ENCODE assay signal across 20 mouse cellular contexts in genomic region chr8:94746832-94747231, GRCm38 (mm10). TPM values are rescaled to one million over a fixed set of nuclear protein-coding genes. Genes with fewer than 3 reads are reported as not detected.
"Had no signal": no experiment of that assay in that cellular context is flagged by ENCODE, and none has a peak within 500 bp of the region (broad histone marks: within the 10 kb centered on the region; RNA-seq: fewer than 3 reads in every experiment).

No protein-coding gene starts in this region.

- H3K4me2 ChIP-seq: neural tube, embryonic 13.5 days; neural tube, embryonic 15.5 days; stomach, embryonic 15.5 days had no signal

- DNase-seq: retina, postnatal 1 day; right cerebral cortex, adult 18-20 months; right cerebral cortex, postnatal 14 days; right cerebral cortex, postnatal 25 days; right cerebral cortex, postnatal 4 days; spleen, adult 18-20 months; thymus, adult 18-20 months; thymus, adult 2 months; thymus, postnatal 14 days; thymus, postnatal 25 days; thymus, postnatal 36 days; thymus, postnatal 4 days had no signal

- H3K9me3 ChIP-seq: neural tube, embryonic 13.5 days; neural tube, embryonic 15.5 days; stomach, embryonic 15.5 days had no signal

- H3K27ac ChIP-seq: neural tube, embryonic 13.5 days; neural tube, embryonic 15.5 days; stomach, embryonic 15.5 days; stomach, postnatal 0 days had no signal

- H3K27me3 ChIP-seq: neural tube, embryonic 13.5 days; neural tube, embryonic 15.5 days; stomach, embryonic 15.5 days had no signal

- H3K9ac ChIP-seq: neural tube, embryonic 13.5 days; neural tube, embryonic 15.5 days; stomach, embryonic 15.5 days had no signal

- H3K36me3 ChIP-seq: neural tube, embryonic 13.5 days; neural tube, embryonic 15.5 days; stomach, embryonic 15.5 days had no signal

- H3K4me3 ChIP-seq: neural tube, embryonic 13.5 days; neural tube, embryonic 15.5 days; stomach, embryonic 15.5 days had no signal

- H3K4me1 ChIP-seq: neural tube, embryonic 13.5 days; neural tube, embryonic 15.5 days; stomach, embryonic 15.5 days had no signal

RNA-seq across cellular contexts. Expression of gene Ccl22, which starts 1.4 kb away (rescaled TPM):
- total RNA-seq: neutrophil, adult 5-6 weeks had no signal
- polyA plus RNA-seq: neural tube, embryonic 13.5 days; neural tube, embryonic 14.5 days; neural tube, embryonic 15.5 days; stomach, embryonic 14.5 days; stomach, embryonic 15.5 days; stomach, embryonic 16.5 days; stomach, postnatal 0 days had no signal

RNA-seq across cellular contexts. Expression of gene Cx3cl1, which starts 25.0 kb away (rescaled TPM):
- total RNA-seq: neutrophil, adult 5-6 weeks had no signal
